Mouse (Mus musculus) MEL (cell line): ENCODE results near the gene Cables2. TPM values are rescaled to one million over a fixed set of nuclear protein-coding genes. Genes with fewer than 3 reads are reported as not detected.

ENCODE experiments used
- DNase-seq: peaks from one replicate; pipeline ENCODE4 v3.0.0; 2011; ENCODE audit warnings: low read depth, low spot score
- H3K27ac ChIP-seq: 2 replicates; pipeline ENCODE4 v1.5.1; 2012; ENCODE audit warnings: low read depth, mild to moderate bottlenecking, control low read depth, low read length, moderate library complexity; ENCODE audit not compliant: control insufficient read depth
- H3K27me3 ChIP-seq, 2 experiments: fragments of 150-350 bp in 1 of 2; sonication (generic) in 1 of 2; 2 replicates each; pipeline ENCODE4 v1.6.1; 2012; ENCODE audit warnings: low read length in 2 of 2, mild to moderate bottlenecking in 2 of 2, improper control_type of control experiment in 1 of 2, moderate library complexity in 1 of 2; ENCODE audit not compliant: insufficient read depth in 2 of 2, control insufficient read depth in 1 of 2
- H3K36me3 ChIP-seq, 2 experiments: 2 replicates each; pipeline ENCODE4 v1.6.1; 2012 to 2014; ENCODE audit warnings: low read length in 2 of 2, improper control_type of control experiment in 1 of 2, inconsistent platforms in 1 of 2, mild to moderate bottlenecking in 1 of 2; ENCODE audit not compliant: insufficient read depth in 2 of 2, control insufficient read depth in 1 of 2
- H3K4me1 ChIP-seq, 2 experiments: fragments of 150-350 bp in 1 of 2; sonication (generic) in 1 of 2; 2 replicates each; pipeline ENCODE4 v1.6.1; 2012; ENCODE audit warnings: low read length in 2 of 2, improper control_type of control experiment in 1 of 2, mild to moderate bottlenecking in 1 of 2; ENCODE audit not compliant: insufficient read depth in 2 of 2, control insufficient read depth in 1 of 2
- H3K4me3 ChIP-seq, 2 experiments: fragments of 150-350 bp in 1 of 2; sonication (generic) in 1 of 2; 2 replicates each; pipeline ENCODE4 v1.5.1; 2012; ENCODE audit warnings: low read depth in 2 of 2, low read length in 2 of 2, mild to moderate bottlenecking in 2 of 2, moderate library complexity in 2 of 2, control low read depth in 1 of 2, improper control_type of control experiment in 1 of 2; ENCODE audit not compliant: control insufficient read depth in 1 of 2, insufficient read depth in 1 of 2
- H3K79me2 ChIP-seq: 2 replicates; pipeline ENCODE4 v1.6.1; 2012; ENCODE audit warnings: mild to moderate bottlenecking, low read length, moderate library complexity; ENCODE audit not compliant: control insufficient read depth, poor library complexity, insufficient read depth
- H3K9ac ChIP-seq: 2 replicates; pipeline ENCODE4 v1.6.1; 2012; ENCODE audit warnings: low read depth, mild to moderate bottlenecking, control low read depth, low read length, moderate library complexity; ENCODE audit not compliant: control insufficient read depth, poor library complexity, severe bottlenecking
- H3K9me3 ChIP-seq: fragments of 150-350 bp; sonication (generic); replicated peaks from 2 replicates; pipeline ENCODE4 v1.6.1; 2012; ENCODE audit warnings: mild to moderate bottlenecking, low read length, improper control_type of control experiment, moderate library complexity; ENCODE audit not compliant: insufficient read depth
- BHLHE40 ChIP-seq: IDR thresholded peaks from 2 replicates; pipeline ENCODE4 v1.6.1; 2012; ENCODE audit warnings: low read depth, mild to moderate bottlenecking, inconsistent platforms, low read length, improper control_type of control experiment, borderline replicate concordance
- CTCF ChIP-seq, 3 experiments: IDR thresholded peaks in 2 of 3; conservative IDR thresholded peaks in 1 of 3; 2 replicates each; pipeline ENCODE4 v1.5.1; 2011 to 2012; ENCODE audit warnings: low read length in 3 of 3, low read depth in 2 of 3, mild to moderate bottlenecking in 2 of 3, improper control_type of control experiment in 1 of 3, inconsistent platforms in 1 of 3, mixed read lengths in 1 of 3, moderate library complexity in 1 of 3; ENCODE audit not compliant: control insufficient read depth in 1 of 3, insufficient read depth in 1 of 3, poor library complexity in 1 of 3, severe bottlenecking in 1 of 3
- ELF1 ChIP-seq: IDR thresholded peaks from 2 replicates; pipeline ENCODE4 v1.6.1; 2014; ENCODE audit warnings: low read depth, mild to moderate bottlenecking, inconsistent platforms, low read length, improper control_type of control experiment, moderate library complexity
- ETS1 ChIP-seq: IDR thresholded peaks from 2 replicates; pipeline ENCODE4 v1.6.1; 2012; ENCODE audit warnings: low read depth, mild to moderate bottlenecking, inconsistent platforms, low read length, improper control_type of control experiment, moderate library complexity
- GABPA ChIP-seq: IDR thresholded peaks from 2 replicates; pipeline ENCODE4 v1.6.1; 2012; ENCODE audit warnings: low read depth, mild to moderate bottlenecking, inconsistent platforms, low read length, improper control_type of control experiment, moderate library complexity
- HCFC1 ChIP-seq: IDR thresholded peaks from 2 replicates; pipeline ENCODE4 v1.6.1; 2012; ENCODE audit warnings: low read depth, mild to moderate bottlenecking, inconsistent platforms, low read length, improper control_type of control experiment, moderate library complexity
- JUND ChIP-seq: IDR thresholded peaks from 2 replicates; pipeline ENCODE4 v1.6.1; 2011; ENCODE audit warnings: low read depth, mild to moderate bottlenecking, improper control_type of control experiment, low read length
- MAFK ChIP-seq: IDR thresholded peaks from 2 replicates; pipeline ENCODE4 v1.6.1; 2011; ENCODE audit warnings: low read depth, mild to moderate bottlenecking, low read length, improper control_type of control experiment, borderline replicate concordance
- MEF2A ChIP-seq: IDR thresholded peaks from 2 replicates; pipeline ENCODE4 v1.6.1; 2014; ENCODE audit warnings: low read depth, mild to moderate bottlenecking, inconsistent platforms, low read length, improper control_type of control experiment; ENCODE audit not compliant: poor library complexity, insufficient replicate concordance, severe bottlenecking; ENCODE audit errors: extremely low read depth
- MYB ChIP-seq: IDR thresholded peaks from 2 replicates; pipeline ENCODE4 v1.6.1; 2011; ENCODE audit warnings: mild to moderate bottlenecking, low read depth, low read length, improper control_type of control experiment
- NELFE ChIP-seq: IDR thresholded peaks from 2 replicates; pipeline ENCODE4 v1.6.1; 2011; ENCODE audit warnings: low read depth, low read length, improper control_type of control experiment
- NRF1 ChIP-seq: IDR thresholded peaks from 2 replicates; pipeline ENCODE4 v1.6.1; 2014; ENCODE audit warnings: low read depth, mild to moderate bottlenecking, inconsistent platforms, low read length, improper control_type of control experiment, moderate library complexity; ENCODE audit not compliant: poor library complexity, insufficient read depth, severe bottlenecking
- POLR2A ChIP-seq, 2 experiments: IDR thresholded peaks; 2 replicates each; pipeline ENCODE4 v1.6.1; 2011 to 2012; ENCODE audit warnings: low read length in 2 of 2, mild to moderate bottlenecking in 2 of 2, control low read depth in 1 of 2, improper control_type of control experiment in 1 of 2, low read depth in 1 of 2, moderate library complexity in 1 of 2; ENCODE audit not compliant: control insufficient read depth in 1 of 2, insufficient read depth in 1 of 2, poor library complexity in 1 of 2
- POLR2AphosphoS2 ChIP-seq: IDR thresholded peaks from 2 replicates; pipeline ENCODE4 v1.6.1; 2011; ENCODE audit warnings: low read length, improper control_type of control experiment
- POLR2AphosphoS5 ChIP-seq: IDR thresholded peaks from 2 replicates; pipeline ENCODE4 v1.6.1; 2012; ENCODE audit warnings: low read depth, borderline replicate concordance, mild to moderate bottlenecking, inconsistent platforms, low read length, moderate library complexity, mixed read lengths
- RCOR1 ChIP-seq: IDR thresholded peaks from 2 replicates; pipeline ENCODE4 v1.6.1; 2012; ENCODE audit warnings: low read depth, mild to moderate bottlenecking, inconsistent platforms, low read length, improper control_type of control experiment
- SIN3A ChIP-seq: IDR thresholded peaks from 2 replicates; pipeline ENCODE4 v1.6.1; 2012; ENCODE audit warnings: low read length, improper control_type of control experiment, inconsistent platforms
- SMC3 ChIP-seq: IDR thresholded peaks from 2 replicates; pipeline ENCODE4 v1.6.1; 2011; ENCODE audit warnings: low read depth, low read length, improper control_type of control experiment
- TAL1 ChIP-seq: IDR thresholded peaks from 2 replicates; pipeline ENCODE4 v1.6.1; 2012; ENCODE audit warnings: mild to moderate bottlenecking, inconsistent platforms, low read length, moderate library complexity, mixed read lengths
- TBP ChIP-seq: IDR thresholded peaks from 2 replicates; pipeline ENCODE4 v1.8.0; 2011; ENCODE audit warnings: low read depth, low read length, improper control_type of control experiment
- TCF12 ChIP-seq: IDR thresholded peaks from 2 replicates; pipeline ENCODE4 v1.6.1; 2014; ENCODE audit warnings: low read depth, mild to moderate bottlenecking, inconsistent platforms, low read length, improper control_type of control experiment, moderate library complexity
- UBTF ChIP-seq: IDR thresholded peaks from 2 replicates; pipeline ENCODE4 v1.6.1; 2012; ENCODE audit warnings: low read depth, mild to moderate bottlenecking, inconsistent platforms, low read length, improper control_type of control experiment, moderate library complexity, borderline replicate concordance; ENCODE audit not compliant: insufficient read depth
- USF1 ChIP-seq: IDR thresholded peaks from 2 replicates; pipeline ENCODE4 v1.6.1; 2014; ENCODE audit warnings: low read depth, mild to moderate bottlenecking, inconsistent platforms, low read length, improper control_type of control experiment, moderate library complexity
- ZKSCAN1 ChIP-seq: IDR thresholded peaks from 2 replicates; pipeline ENCODE4 v1.6.1; 2012; ENCODE audit warnings: low read depth, mild to moderate bottlenecking, inconsistent platforms, low read length, improper control_type of control experiment, moderate library complexity
- ZMIZ1 ChIP-seq: IDR thresholded peaks from 2 replicates; pipeline ENCODE4 v1.6.1; 2012; ENCODE audit warnings: low read depth, mild to moderate bottlenecking, inconsistent platforms, low read length, improper control_type of control experiment, moderate library complexity
- ZNF384 ChIP-seq: IDR thresholded peaks from 2 replicates; pipeline ENCODE4 v1.6.1; 2012; ENCODE audit warnings: low read depth, mild to moderate bottlenecking, inconsistent platforms, low read length, improper control_type of control experiment
- polyA plus RNA-seq, 2 experiments: library from polyadenylated mRNA; stranded (reverse) in 1 of 2; unstranded in 1 of 2; fragments of >175 nt in 1 of 2; fragments of >200 nt in 1 of 2; gene quantifications; 2 replicates each; pipeline versions ENCODE4 v1.2.1 to v1.2.4; 2012; ENCODE audit warnings: low replicate concordance in 2 of 2, low read depth in 1 of 2; ENCODE audit not compliant: insufficient read length in 2 of 2, insufficient read depth in 1 of 2, missing spikeins in 1 of 2
- total RNA-seq: library from RNA; depleted of rRNA; stranded (reverse); fragments of 300-350 nt; gene quantifications from 2 replicates; pipeline ENCODE4 v1.2.3, GENCODE M21; 2012

Gene Cables2
- total and polyA plus RNA-seq, 3 experiments = 10.7 to 16.7 TPM; not detected in 1

DNA sequence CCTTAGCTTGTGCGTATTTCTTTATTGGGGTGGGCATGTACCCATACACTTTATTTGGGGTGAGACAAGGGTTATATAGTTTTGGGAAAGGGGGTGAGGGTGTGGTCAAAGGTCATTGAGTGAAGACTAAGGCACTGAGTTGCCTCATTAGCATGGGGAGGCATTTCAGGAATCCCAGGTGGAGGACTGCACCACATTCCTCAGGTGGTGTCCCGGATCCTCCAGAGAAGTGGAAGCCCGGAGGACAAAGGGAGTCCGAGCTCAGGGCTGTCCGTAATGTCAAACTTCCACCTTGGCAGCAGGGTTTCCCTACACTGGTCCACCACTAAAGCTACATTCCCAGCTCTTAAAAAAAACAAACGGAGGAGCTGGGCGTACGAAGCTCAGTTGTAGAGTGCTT, 19.6 kb upstream of the Cables2 start:
- Histone ChIP-seq H3K4me1 (no peaks in the 10 kb centered on the region), H3K79me2 (no peaks in the 10 kb centered on the region), H3K36me3 (no peaks in the 10 kb centered on the region), H3K9ac (no peak overlapping the region), H3K4me3 (no peak overlapping the region), H3K27me3 (peaks cover 7 to 8% of the 10 kb centered on the region in 2 experiments), H3K9me3 (no peaks in the 10 kb centered on the region), H3K27ac (no peak overlapping the region)
- no peak for DNase-seq
- TF ChIP-seq RCOR1 = no peak
- TF ChIP-seq CTCF (IDR thresholded peaks at IDR 0.05 in 2 of 3, conservative IDR thresholded peaks at IDR 0.05 in 1 of 3; ENCODE audit: control insufficient read depth in 1 of 3, insufficient read depth in 1 of 3, low read depth in 2 of 3, low read length in 3 of 3, poor library complexity in 1 of 3, severe bottlenecking in 1 of 3) = no peak
- no peak for TF ChIP-seq POLR2AphosphoS5
- TF ChIP-seq ETS1 = no peak
- no peak for TF ChIP-seq USF1
- no peak for TF ChIP-seq POLR2AphosphoS2
- no peak for TF ChIP-seq NRF1
- TF ChIP-seq JUND = no peak
- TF ChIP-seq NELFE = no peak
- no peak for TF ChIP-seq HCFC1
- TF ChIP-seq GABPA = no peak
- no peak for TF ChIP-seq ZNF384
- no peak for TF ChIP-seq MAFK
- TF ChIP-seq POLR2A (IDR thresholded peaks at IDR 0.05; ENCODE audit: control insufficient read depth in 1 of 2, insufficient read depth in 1 of 2, low read depth in 1 of 2, low read length in 2 of 2, poor library complexity in 1 of 2) = no peak
- TF ChIP-seq MEF2A = no peak
- TF ChIP-seq UBTF = no peak
- no peak for TF ChIP-seq ELF1
- TF ChIP-seq TBP = no peak
- no peak for TF ChIP-seq ZKSCAN1

DNA sequence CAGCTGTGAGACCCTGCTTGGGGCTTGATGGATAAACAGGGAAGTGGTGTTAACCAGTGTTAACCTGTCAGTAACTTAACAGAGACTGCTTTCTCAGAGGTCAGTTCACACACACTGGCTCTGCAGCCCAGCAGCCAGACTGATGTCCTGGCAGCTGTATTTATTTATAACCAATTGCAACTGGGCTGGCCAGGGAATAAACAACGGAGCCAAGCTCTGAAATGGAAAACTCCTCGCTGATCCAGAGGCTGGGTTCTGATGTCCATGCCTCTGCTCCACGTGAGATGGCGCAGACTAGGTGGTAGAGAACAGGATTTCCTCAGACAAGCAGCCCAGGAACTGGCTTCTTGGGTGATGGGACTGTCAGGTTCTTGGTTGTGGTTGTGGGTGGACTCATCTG, 18.7 kb upstream of the Cables2 start:
- no peak for DNase-seq
- no peak overlapping the region for H3K27ac ChIP-seq
- H3K9me3 ChIP-seq = no peaks in the 10 kb centered on the region
- no peaks in the 10 kb centered on the region for H3K4me1 ChIP-seq
- no peaks in the 10 kb centered on the region for H3K36me3 ChIP-seq
- H3K79me2 ChIP-seq = no peaks in the 10 kb centered on the region
- no peak overlapping the region for H3K9ac ChIP-seq
- H3K4me3 ChIP-seq = no peak overlapping the region
- no peak for TF ChIP-seq TAL1
- no peak for TF ChIP-seq TCF12
- TF ChIP-seq SMC3 = no peak
- TF ChIP-seq BHLHE40 = no peak
- no peak for TF ChIP-seq CTCF (IDR thresholded peaks at IDR 0.05 in 2 of 3, conservative IDR thresholded peaks at IDR 0.05 in 1 of 3; ENCODE audit: control insufficient read depth in 1 of 3, insufficient read depth in 1 of 3, low read depth in 2 of 3, low read length in 3 of 3, poor library complexity in 1 of 3, severe bottlenecking in 1 of 3)
- TF ChIP-seq SIN3A = no peak
- TF ChIP-seq TBP = no peak
- TF ChIP-seq MYB = no peak
- TF ChIP-seq ZMIZ1 = no peak
- TF ChIP-seq GABPA = no peak
- TF ChIP-seq NRF1 = no peak
- no peak for TF ChIP-seq UBTF
- TF ChIP-seq ZKSCAN1 = no peak
- TF ChIP-seq RCOR1 = no peak
- peaks cover 8 to 10% of the 10 kb centered on the region in 2 experiments for H3K27me3 ChIP-seq
